Mouse (Mus musculus) E14TG2a.4 (cell line): ENCODE results near the gene Gdpd2.

Experiments used
- H3K27me3 ChIP-seq: 2 replicates; pipeline ENCODE4 v1.6.1; 2014; ENCODE audit warnings: low read length, control low read depth; ENCODE audit not compliant: insufficient read depth
- H3K36me3 ChIP-seq: 2 replicates; pipeline ENCODE4 v1.6.1; 2014; ENCODE audit warnings: low read length, control low read depth; ENCODE audit not compliant: insufficient read depth
- H3K4me1 ChIP-seq: replicated peaks from 2 replicates; pipeline ENCODE4 v1.6.1; 2014; ENCODE audit warnings: low read depth, low read length, control low read depth
- H3K4me3 ChIP-seq: replicated peaks from 2 replicates; pipeline ENCODE4 v1.5.1; 2014; ENCODE audit warnings: mild to moderate bottlenecking, low read length
- H3K9me3 ChIP-seq: 2 replicates; pipeline ENCODE4 v1.6.1; 2014; ENCODE audit warnings: low read length, control low read depth
- CTCF ChIP-seq: conservative IDR thresholded peaks from 2 replicates; pipeline ENCODE4 v1.5.1; 2014; ENCODE audit warnings: low read length
- NANOG ChIP-seq: IDR thresholded peaks from 2 replicates; pipeline ENCODE4 v1.6.1; 2014; ENCODE audit warnings: borderline replicate concordance, low read length, mixed read lengths
- POU5F1 ChIP-seq: IDR thresholded peaks from 2 replicates; pipeline ENCODE4 v1.6.1; 2014; ENCODE audit warnings: low read length, borderline replicate concordance

The Gdpd2 gene

GRCm38 (mm10) chrX:100729665-100730188 lies at the start of gene Gdpd2:
TSS of gene Gdpd2 (plus strand) at chrX:100729873.
- Histone ChIP-seq H3K27me3 (peaks cover 12% of the 10 kb centered on the region; the same call in 1 of the 2 replicates), H3K9me3 (no peaks in the 10 kb centered on the region), H3K36me3 (peaks cover 29% of the 10 kb centered on the region), H3K4me1 (peaks cover 19% of the 10 kb centered on the region), H3K4me3 (no peak within 1 kb of the TSS; the same call in 1 of the 2 replicates)
- TF ChIP-seq CTCF, result no peak
- TF ChIP-seq POU5F1, result no peak
- TF ChIP-seq NANOG, result no peak

DNA sequence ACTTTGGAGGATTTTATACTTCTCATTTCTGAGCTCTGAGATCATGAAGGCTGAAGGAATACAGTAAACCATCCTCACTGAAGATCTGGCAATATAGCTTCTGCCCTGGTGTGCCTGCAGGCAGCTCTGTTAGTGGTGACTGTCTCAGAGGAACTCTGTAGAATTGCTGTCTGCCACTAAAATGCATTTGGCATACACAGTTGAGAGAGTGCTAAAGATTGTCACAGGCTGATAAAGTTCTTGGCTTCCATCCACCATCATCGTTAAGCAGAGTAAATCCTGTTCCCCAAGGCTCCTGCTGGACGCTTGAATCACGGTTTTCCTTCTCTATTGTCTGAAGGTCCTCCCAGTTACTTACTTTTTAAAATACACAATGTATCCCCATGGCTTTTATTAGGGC lies 43.1 kb upstream of the Gdpd2 start:
- no peaks in the 10 kb centered on the region for H3K9me3 ChIP-seq
- TF ChIP-seq NANOG, result no peak
- TF ChIP-seq CTCF, result no peak
- no peak for TF ChIP-seq POU5F1
- H3K27me3 ChIP-seq, result no peaks in the 10 kb centered on the region

GRCm38 (mm10) chrX:100687360-100688032 lies 42.2 kb upstream of the Gdpd2 start:
- TF ChIP-seq NANOG (no peak), CTCF (no peak), POU5F1 (no peak)
- H3K4me3 ChIP-seq, result no peak overlapping the region
- no peaks in the 10 kb centered on the region for H3K4me1 ChIP-seq
- H3K9me3 ChIP-seq, result no peaks in the 10 kb centered on the region
- H3K27me3 ChIP-seq, result no peaks in the 10 kb centered on the region
- peaks cover 46% of the 10 kb centered on the region for H3K36me3 ChIP-seq

More for the DNA sequence above, 43.1 kb upstream of the Gdpd2 start:
- H3K4me3 ChIP-seq, result no peak overlapping the region
- H3K4me1 ChIP-seq, result no peaks in the 10 kb centered on the region
- peaks cover 41% of the 10 kb centered on the region for H3K36me3 ChIP-seq

DNA sequence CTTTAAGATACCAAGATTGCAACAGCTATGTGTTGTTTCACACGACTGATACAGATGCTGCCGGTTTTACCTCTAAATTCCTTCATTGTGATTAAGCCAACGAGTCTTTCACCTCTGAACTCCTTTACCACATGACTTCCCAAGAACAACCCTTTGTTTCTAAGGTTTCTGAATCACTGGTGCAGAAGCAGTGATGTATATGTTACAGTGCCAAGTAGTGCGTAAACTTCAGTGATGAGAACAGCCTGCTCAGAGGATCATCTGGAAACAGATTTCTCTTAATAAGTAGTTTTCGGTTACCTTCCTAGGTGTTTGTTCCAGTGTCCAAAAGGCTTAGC lies 41.7 kb upstream of the Gdpd2 start:
- Histone ChIP-seq H3K36me3 (peaks cover 46% of the 10 kb centered on the region), H3K4me1 (no peaks in the 10 kb centered on the region), H3K4me3 (no peak overlapping the region), H3K9me3 (no peaks in the 10 kb centered on the region), H3K27me3 (no peaks in the 10 kb centered on the region)
- TF ChIP-seq CTCF (no peak), NANOG (no peak), POU5F1 (no peak)

DNA sequence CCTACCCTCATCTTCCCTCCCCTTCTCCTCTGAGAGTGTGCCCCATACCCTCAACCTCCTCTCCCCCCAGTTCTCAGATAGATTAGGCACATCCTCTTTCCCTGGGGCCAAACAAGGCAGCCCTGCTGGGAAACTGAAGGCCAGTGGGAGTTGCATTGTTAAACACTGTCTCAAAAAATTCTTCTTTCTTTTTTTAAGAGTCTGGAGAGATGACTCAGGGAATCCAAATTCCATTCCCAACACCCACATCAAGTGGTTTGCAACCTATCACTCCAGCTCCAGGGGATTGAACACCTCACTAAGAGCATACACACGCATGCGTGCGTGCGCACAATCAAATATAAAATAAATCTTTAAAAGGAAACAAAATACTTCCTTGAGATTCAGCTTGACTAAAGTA lies 32.9 kb upstream of the Gdpd2 start:
- Histone ChIP-seq H3K4me1 (no peaks in the 10 kb centered on the region), H3K9me3 (no peaks in the 10 kb centered on the region), H3K36me3 (peaks cover 47% of the 10 kb centered on the region), H3K4me3 (no peak overlapping the region), H3K27me3 (no peaks in the 10 kb centered on the region)
- TF ChIP-seq POU5F1 (no peak), NANOG (no peak), CTCF (no peak)

GRCm38 (mm10) chrX:100708032-100708431 lies 21.6 kb upstream of the Gdpd2 start:
- Histone ChIP-seq H3K4me1 (no peaks in the 10 kb centered on the region), H3K27me3 (no peaks in the 10 kb centered on the region), H3K4me3 (no peak overlapping the region), H3K36me3 (peaks cover 55% of the 10 kb centered on the region), H3K9me3 (no peaks in the 10 kb centered on the region)
- TF ChIP-seq CTCF, result no peak
- TF ChIP-seq POU5F1, result no peak
- TF ChIP-seq NANOG, result no peak

DNA sequence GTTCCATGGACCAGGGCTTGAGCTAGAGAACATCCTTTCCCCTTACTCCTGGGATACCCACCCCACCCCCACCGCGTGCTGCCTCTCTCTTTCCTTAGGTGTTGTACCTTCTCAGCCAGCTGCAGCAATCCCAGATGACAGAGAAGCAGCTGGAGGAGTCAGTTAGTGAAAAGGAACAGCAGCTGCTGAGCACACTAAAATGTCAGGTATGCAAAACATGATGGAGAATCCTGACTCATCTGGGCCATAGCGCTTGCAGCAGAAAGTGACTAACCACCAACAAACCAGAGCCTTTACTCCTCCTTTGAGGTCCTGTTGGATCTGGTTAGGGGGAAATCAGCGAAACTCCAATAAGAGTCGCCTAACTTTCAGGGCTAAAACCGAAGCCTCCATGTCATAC lies 13.5 kb upstream of the Gdpd2 start:
- Histone ChIP-seq H3K4me1 (no peaks in the 10 kb centered on the region), H3K9me3 (no peaks in the 10 kb centered on the region), H3K27me3 (no peaks in the 10 kb centered on the region), H3K36me3 (peaks cover 94% of the 10 kb centered on the region), H3K4me3 (no peak overlapping the region)
- TF ChIP-seq NANOG (no peak), CTCF (no peak), POU5F1 (no peak)

DNA sequence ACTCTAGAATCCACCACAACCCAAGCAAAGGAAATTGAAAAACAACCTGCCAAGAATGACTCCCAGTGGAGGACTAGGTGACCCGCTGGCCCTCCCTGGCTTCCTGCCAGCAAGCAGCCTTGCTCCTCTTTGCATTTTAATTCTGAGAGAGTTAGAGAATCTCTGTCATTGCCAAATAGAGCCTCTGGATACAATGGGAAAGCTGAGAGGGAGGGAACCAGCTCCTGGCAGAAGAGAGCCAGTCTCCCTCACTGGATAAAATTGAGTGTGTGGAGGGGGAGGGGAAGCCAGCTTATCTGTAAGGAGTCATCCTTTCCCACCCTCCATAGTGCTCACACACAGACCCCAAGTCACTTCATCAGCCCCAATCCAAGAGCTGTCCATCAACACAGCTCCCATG lies 726 bp upstream of the Gdpd2 start:
- Histone ChIP-seq H3K9me3 (no peaks in the 10 kb centered on the region), H3K4me1 (peaks cover 19% of the 10 kb centered on the region), H3K4me3 (no peak overlapping the region), H3K36me3 (peaks cover 35% of the 10 kb centered on the region), H3K27me3 (peaks cover 12% of the 10 kb centered on the region; the same call in 1 of the 2 replicates)
- TF ChIP-seq NANOG (no peak), POU5F1 (no peak), CTCF (no peak)

GRCm38 (mm10) chrX:100730266-100730665 lies 593 bp downstream of the Gdpd2 start:
- TF ChIP-seq CTCF (no peak), NANOG (no peak), POU5F1 (no peak)
- peaks cover 12% of the 10 kb centered on the region; the same call in 1 of the 2 replicates for H3K27me3 ChIP-seq
- H3K4me1 ChIP-seq, result peaks cover 19% of the 10 kb centered on the region
- H3K4me3 ChIP-seq, result no peak overlapping the region; the same call in 1 of the 2 replicates
- no peaks in the 10 kb centered on the region for H3K9me3 ChIP-seq
- peaks cover 24% of the 10 kb centered on the region for H3K36me3 ChIP-seq
